Mouse (Mus musculus) adrenal gland, postnatal 25 days (tissue): ENCODE results near the gene Hyls1. TPM values are rescaled to one million over a fixed set of nuclear protein-coding genes. Genes with fewer than 3 reads are reported as not detected.

Experiments
- total RNA-seq: library from RNA; stranded (reverse); gene quantifications from 2 replicates; pipeline ENCODE4 v1.2.3, GENCODE M21; 2021

Gene Hyls1
- total RNA-seq, 1 experiment from 2014 or later, result 5.4 TPM

Other genes with a start within 250 kb of the Hyls1 start
- gene Cdon, start 149.3 kb downstream of the Hyls1 start, total RNA-seq, result 10.7 and 13.1 TPM in 2 replicates
- gene Gm1113, start 52.1 kb downstream of the Hyls1 start, total RNA-seq, result not detected in 2 replicates
- 0.52 and 0.73 TPM in 2 replicates for gene Ddx25, start 11.9 kb downstream of the Hyls1 start, total RNA-seq
- gene Pus3, start 11.8 kb downstream of the Hyls1 start, total RNA-seq, result 12.8 and 13.5 TPM in 2 replicates
- 0.52 TPM in 1 of 2 replicates, not detected in the other for gene Pate2, start 114 bp downstream of the Hyls1 start, total RNA-seq
- gene Pate4, start 41.5 kb upstream of the Hyls1 start, total RNA-seq, result not detected in 2 replicates
- not detected in 2 replicates for gene Pate3, start 77.8 kb upstream of the Hyls1 start, total RNA-seq
- not detected in 2 replicates for gene Pate1, start 117.0 kb upstream of the Hyls1 start, total RNA-seq
- gene Gm17677, start 170.7 kb upstream of the Hyls1 start, total RNA-seq, result not detected in 2 replicates
- gene Gm17727, start 207.7 kb upstream of the Hyls1 start, total RNA-seq, result not detected in 2 replicates
- not detected in 2 replicates for gene Gm27235, start 219.7 kb upstream of the Hyls1 start, total RNA-seq
- not detected in 2 replicates for gene D730048I06Rik, start 219.7 kb upstream of the Hyls1 start, total RNA-seq